Mouse (Mus musculus) T-helper 2 cell (primary cell): ENCODE results near the gene Nrgn.

ENCODE experiments used
- in situ Hi-C: fragments of 300-600 bp; cut with MboI, MseI; formaldehyde crosslinking; loops from one replicate; pipeline ENCODE4 v1.15.1; 2025; ENCODE audit warnings: high pct_unique_total_duplicates

Nrgn gene

GRCm38 (mm10) chr9:37530031-37530887 is 22.4 kb downstream of the Nrgn start:
- in situ Hi-C loops: no loop called here

DNA sequence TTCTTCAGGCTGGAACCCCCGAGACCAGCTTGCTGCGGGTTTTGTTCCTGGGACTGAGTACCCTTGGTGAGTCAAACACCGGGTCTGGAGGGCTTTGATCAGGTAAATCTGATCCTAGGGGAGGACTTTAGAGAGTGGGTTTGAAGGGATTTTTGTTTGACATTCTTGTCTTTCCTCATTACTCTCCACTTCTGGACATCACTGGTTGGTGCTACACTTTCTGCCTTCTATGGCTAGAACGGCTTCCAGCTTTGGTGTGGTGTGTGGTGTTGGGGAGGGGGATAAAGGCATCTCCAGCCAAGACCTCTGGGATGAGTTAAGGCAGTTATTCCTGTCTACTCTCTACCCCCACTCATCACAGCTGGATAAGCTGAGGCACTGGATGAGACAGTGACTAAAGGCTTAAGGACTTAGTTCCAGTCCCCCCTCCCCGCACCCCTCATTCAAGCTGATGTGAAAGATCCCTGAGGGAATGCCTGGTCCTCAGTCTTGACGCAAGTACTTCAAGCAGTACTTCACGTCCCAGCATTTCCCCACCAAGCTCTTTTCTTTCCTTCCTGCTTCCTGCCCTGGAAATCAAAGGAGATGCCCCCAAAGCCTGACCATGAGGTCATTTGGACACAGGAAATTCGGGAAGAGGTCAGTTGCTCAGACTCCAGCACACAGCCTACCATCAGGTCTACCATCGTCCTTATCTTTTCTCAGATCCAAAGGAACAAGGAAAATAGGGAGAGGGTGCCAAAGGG is 24.3 kb downstream of the Nrgn start:
- in situ Hi-C loops: no loop called here

- in situ Hi-C loops: no loop called here
Measured at GRCm38 (mm10) chr9:37527396-37528224, 25.1 kb downstream of the Nrgn start, which contains the start of gene Esam. Gene Esam, plus strand, starts transcription at chr9:37528078.

DNA sequence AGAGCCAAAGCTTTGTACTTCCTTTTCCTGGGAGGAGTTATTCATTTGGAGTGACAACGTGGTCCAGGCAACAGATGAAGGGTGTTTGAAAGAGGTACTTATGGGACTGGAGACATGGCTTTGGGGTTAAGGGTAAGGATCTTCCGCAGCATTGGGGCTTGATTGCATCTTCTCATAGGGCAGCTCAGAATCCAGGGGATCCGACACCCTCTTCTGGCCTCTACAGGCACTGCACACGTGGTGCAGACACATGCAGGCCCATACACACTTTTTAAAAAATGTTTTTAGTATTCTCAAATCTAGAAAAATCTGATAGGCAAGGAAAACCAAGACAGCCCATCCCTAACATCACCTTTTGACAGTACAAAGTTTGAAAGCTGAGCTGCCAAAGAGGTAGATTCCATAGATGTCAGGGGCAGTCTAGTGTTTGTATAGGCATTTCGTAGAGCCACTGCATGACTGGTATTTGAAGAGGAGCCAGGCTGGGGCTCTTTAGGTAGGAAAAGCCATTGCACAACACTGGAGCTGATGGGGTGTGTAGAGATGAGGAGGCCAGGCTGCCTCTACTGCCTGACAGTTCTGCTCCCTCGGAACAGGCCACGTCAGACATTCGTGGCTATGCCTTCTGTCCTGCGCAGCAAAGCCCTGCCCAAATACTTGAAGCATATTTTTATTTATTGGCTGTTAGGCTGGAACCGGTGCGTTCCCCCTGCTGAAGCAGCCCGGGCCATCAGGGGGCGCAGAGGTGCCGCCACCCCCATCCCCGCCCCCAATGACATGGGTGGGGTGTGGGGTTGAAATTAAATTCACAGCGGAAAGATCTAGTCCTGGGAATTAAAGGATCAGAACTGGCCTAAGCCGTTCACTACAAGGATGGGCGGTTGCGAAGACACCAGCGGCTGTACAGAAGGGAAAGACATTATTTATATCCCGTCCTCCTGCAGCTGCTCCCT is 26.0 kb downstream of the Nrgn start:
- in situ Hi-C loops: no loop called here

- in situ Hi-C loops: no loop called here
Measured at GRCm38 (mm10) chr9:37525461-37525860, 27.2 kb downstream of the Nrgn start.

GRCm38 (mm10) chr9:37519995-37520394 is 32.7 kb downstream of the Nrgn start:
- in situ Hi-C loops: no loop called here

DNA sequence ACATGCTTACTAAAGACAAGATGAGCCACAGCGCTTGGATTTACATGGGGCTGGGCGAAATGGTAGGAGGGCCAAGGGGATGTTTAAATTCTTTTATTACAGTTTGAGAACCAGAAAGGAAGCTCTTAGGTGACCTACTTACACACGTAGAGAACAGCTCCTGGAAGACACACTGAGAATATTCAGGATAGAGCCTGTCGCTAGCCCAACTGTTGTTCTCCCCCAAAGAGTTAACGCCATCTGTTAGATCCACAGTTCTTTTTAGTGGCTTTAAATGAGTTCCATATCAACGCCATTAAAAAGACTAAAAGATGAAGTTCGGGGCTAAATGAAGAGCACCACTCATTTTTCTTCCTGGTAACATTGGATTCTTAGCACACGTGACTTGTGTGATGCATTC is 33.7 kb downstream of the Nrgn start:
- in situ Hi-C loops: no loop called here

DNA sequence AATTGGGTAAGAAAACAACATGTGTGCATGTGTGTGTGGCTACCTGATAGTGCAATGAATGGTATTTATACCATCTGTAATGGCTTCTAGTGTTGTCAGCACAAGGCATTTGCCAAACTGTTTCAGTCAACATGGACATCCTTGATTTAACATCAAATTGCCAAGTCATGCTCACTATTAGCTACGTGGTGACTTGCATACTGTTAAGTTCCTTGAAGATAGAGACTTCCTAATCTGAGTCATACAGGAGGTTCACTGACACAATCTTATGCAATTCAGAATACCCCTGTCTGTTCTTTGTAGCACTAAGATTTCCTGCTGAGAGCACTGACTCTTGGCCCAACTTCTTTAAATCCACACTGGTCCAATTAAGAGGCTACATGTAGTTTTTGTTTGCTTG is 35.2 kb downstream of the Nrgn start:
- in situ Hi-C loops: no loop called here

GRCm38 (mm10) chr9:37514456-37514855 is 38.2 kb downstream of the Nrgn start:
- in situ Hi-C loops: no loop called here

DNA sequence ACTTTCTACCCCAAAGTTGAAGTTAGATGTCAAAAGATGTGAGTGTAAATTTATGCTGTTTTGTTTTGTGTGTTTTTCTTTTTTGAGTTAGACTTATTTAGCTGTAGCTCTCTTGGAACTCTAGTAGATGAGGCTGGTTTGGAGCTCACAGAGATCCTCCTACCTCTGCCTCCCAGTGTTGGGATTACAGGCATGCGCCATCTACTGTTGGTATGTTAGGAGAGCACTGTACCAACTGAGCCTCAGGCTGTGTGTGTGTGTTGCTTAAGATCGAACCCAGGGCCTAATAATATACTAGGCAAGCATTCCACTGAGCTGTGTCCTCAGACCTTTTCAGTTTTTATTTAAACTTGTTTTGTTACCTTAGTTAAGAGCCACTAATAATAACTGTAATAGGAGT is 40.6 kb downstream of the Nrgn start:
- in situ Hi-C loops: no loop called here

- in situ Hi-C loops: no loop called here
Measured at GRCm38 (mm10) chr9:37506023-37506422, 46.7 kb downstream of the Nrgn start.

DNA sequence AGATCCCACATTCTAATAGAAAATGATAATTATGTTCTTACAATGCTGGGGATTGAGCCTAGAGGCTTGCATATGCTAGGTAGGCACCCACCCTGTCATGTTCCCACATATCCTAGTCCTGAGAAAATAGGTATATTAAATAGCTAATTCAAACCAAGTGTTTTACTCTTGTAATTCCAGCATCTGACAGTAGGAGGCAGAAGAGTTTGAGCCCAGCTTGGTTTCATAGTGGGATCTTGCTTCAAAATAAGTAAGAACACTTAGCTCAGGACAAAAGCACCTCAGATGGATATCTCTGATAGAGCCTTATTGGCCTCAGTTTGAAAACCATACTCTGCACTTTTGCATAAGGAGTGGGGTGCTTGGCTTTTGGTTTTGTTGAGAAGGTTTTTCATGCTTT is 48.4 kb downstream of the Nrgn start:
- in situ Hi-C loops: no loop called here

DNA sequence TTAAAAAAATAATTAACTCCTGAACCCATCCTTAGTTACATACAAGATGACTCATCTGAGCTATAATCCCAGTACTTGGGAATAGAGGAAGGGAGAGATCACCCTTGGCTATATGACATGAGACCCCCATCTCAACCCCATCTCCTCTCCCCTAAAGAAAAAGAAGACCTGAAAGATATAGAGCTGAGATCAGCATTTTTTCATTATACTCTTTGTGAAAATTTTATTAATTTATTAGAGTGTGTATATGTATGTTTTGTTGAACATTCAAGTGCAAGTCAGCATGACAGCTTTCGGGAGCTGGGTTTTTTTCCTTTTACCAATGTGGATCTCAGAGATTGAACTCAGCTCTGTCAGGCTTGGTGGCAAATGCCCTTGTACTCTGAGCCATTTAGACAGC is 51.5 kb downstream of the Nrgn start:
- in situ Hi-C loops: no loop called here

GRCm38 (mm10) chr9:37500201-37500600 is 52.5 kb downstream of the Nrgn start:
- in situ Hi-C loops: no loop called here

DNA sequence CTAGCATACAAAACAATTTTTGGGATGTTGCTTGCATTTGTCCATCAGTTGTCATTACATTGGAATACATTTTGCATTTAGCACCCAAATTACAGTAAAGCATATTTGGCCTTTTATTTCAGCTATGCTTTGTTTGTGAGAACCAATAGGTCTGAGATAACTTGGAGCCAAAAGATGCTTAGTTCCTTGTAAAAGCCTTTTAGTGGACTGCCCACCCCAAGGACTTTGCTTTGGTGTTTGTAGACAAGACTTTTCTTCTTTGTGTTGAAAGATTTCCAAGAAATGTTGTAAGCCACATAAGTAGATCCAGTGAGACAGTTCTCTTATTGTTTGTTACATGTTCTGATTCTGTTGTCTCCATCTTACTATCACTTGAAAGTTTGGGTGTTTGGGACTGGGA is 56.4 kb downstream of the Nrgn start:
- in situ Hi-C loops: no loop called here

DNA sequence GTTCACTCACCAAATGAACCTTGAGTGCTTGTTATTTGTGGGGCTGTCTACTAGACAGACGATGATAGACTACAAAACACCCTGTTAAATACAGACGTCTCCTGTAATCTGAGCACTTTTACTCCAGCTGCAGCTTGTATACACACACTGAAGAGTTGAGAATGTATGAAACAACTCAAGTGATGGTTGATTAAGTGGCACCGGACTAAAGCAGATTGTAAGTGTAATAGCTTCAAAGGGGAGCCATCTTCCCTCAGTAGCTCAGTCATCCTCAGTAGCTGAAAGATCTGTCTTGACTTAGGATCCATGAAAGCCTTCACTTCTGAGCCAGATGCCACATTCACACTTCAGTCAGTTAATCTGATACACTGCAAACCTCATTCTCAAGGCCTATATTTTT is 56.9 kb downstream of the Nrgn start:
- in situ Hi-C loops: no loop called here
